Mouse (Mus musculus) stomach, postnatal 0 days (tissue): ENCODE data around the gene Lancl2.

ENCODE experiments used
- CTCF ChIP-seq: IDR thresholded peaks from 2 replicates; pipeline ENCODE4 v1.5.1; 2016; ENCODE audit warnings: antibody characterized with exemption, low read depth, mild to moderate bottlenecking, moderate library complexity
- EP300 ChIP-seq: optimal IDR thresholded peaks from 2 replicates; pipeline ENCODE3; 2016; ENCODE audit warnings: antibody characterized with exemption

GRCm38 (mm10) chr6:57744123-57744522 lies 41.8 kb downstream of the Lancl2 start:
- TF ChIP-seq CTCF (no peak), EP300 (no peak)
